Mouse (Mus musculus) heart, adult 2 months (tissue): ENCODE results near the gene Cmpk2.
A peak's percentile ranks its signal among the peaks of the same experiment; 100 is the strongest.

ENCODE experiments used
- CTCF ChIP-seq: fragments of 200-600 bp; IDR thresholded peaks from 2 replicates; pipeline ENCODE4 v1.8.1; 2022; ENCODE audit warnings: antibody characterized with exemption, mild to moderate bottlenecking, moderate library complexity
- EP300 ChIP-seq: fragments of 200-500 bp; IDR thresholded peaks from 2 replicates; pipeline ENCODE4 v1.6.1; 2011; ENCODE audit warnings: low read depth, low read length, control low read depth; ENCODE audit not compliant: insufficient read depth
- POLR2A ChIP-seq: fragments of 200-500 bp; IDR thresholded peaks from 2 replicates; pipeline ENCODE4 v1.6.1; 2011; ENCODE audit warnings: mild to moderate bottlenecking, low read depth, low read length, control low read depth; ENCODE audit not compliant: insufficient read depth

DNA sequence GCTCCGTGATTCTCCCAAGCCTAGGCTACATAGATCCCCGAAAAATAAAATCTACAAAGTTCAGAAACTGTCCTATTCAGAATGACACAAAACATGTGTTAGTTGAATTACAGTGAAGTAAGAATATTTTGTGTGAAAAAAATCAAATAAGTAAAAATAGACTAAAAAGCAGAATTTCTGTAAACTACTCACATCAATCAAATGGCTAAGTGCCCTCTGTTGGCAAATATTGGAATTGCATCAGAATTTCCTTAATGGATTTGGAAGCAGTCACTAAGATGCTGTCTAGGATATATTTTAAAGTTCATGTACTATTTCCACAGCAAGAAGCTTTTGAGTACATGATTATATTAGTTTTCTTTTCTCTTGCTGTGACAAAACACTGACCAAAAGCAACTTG lies 44.2 kb upstream of the Cmpk2 start:
- TF ChIP-seq CTCF = peak; percentile 91
- no peak for TF ChIP-seq POLR2A
- no peak for TF ChIP-seq EP300
